Mouse (Mus musculus) lung, postnatal 10 days (tissue): ENCODE measurements around the gene Atp6v1b1.

Experiments
- DNase-seq: peaks from one replicate; pipeline ENCODE4 v3.0.0; 2021

Atp6v1b1 gene

GRCm38 (mm10) chr6:83717026-83717425 lies 25.8 kb upstream of the Atp6v1b1 start:
- no peak for DNase-seq

- no peak for DNase-seq
Measured at GRCm38 (mm10) chr6:83722526-83722925, 20.3 kb upstream of the Atp6v1b1 start.

GRCm38 (mm10) chr6:83727178-83727577 lies 15.6 kb upstream of the Atp6v1b1 start:
- DNase-seq: no peak

GRCm38 (mm10) chr6:83728488-83728887 lies 14.3 kb upstream of the Atp6v1b1 start:
- no peak for DNase-seq

GRCm38 (mm10) chr6:83729350-83729970 lies 13.3 kb upstream of the Atp6v1b1 start:
- DNase-seq: no peak

- peak; percentile 82 for DNase-seq
Measured at GRCm38 (mm10) chr6:83731128-83731527, 11.7 kb upstream of the Atp6v1b1 start.

- no peak for DNase-seq
Measured at GRCm38 (mm10) chr6:83737311-83737710, 5.5 kb upstream of the Atp6v1b1 start.

- no peak for DNase-seq
Measured at GRCm38 (mm10) chr6:83738596-83738995, 4.2 kb upstream of the Atp6v1b1 start.

- no peak for DNase-seq
Measured at GRCm38 (mm10) chr6:83743212-83743611, 422 bp downstream of the Atp6v1b1 start.

- DNase-seq: no peak
Measured at GRCm38 (mm10) chr6:83744126-83744525, 1.3 kb downstream of the Atp6v1b1 start.

- DNase-seq: no peak
Measured at GRCm38 (mm10) chr6:83744557-83744956, 1.8 kb downstream of the Atp6v1b1 start.

- DNase-seq: no peak
Measured at GRCm38 (mm10) chr6:83745466-83745865, 2.7 kb downstream of the Atp6v1b1 start.

- DNase-seq: no peak
Measured at GRCm38 (mm10) chr6:83749286-83749685, 6.5 kb downstream of the Atp6v1b1 start.

- DNase-seq: peak; percentile 78
Measured at GRCm38 (mm10) chr6:83750171-83750684, 7.4 kb downstream of the Atp6v1b1 start.

GRCm38 (mm10) chr6:83756051-83756450 lies 13.3 kb downstream of the Atp6v1b1 start:
- no peak for DNase-seq

GRCm38 (mm10) chr6:83762344-83762743 lies 19.6 kb downstream of the Atp6v1b1 start, which contains the start of gene Ankrd53:
Gene Ankrd53 (plus strand): TSS chr6:83762644.
- no peak for DNase-seq

- DNase-seq: peak; percentile 51
Measured at GRCm38 (mm10) chr6:83762880-83763431, 20.2 kb downstream of the Atp6v1b1 start.

GRCm38 (mm10) chr6:83766982-83767381 lies 24.2 kb downstream of the Atp6v1b1 start:
- DNase-seq: no peak

- peak; percentile 16 for DNase-seq
Measured at GRCm38 (mm10) chr6:83768485-83768884, 25.7 kb downstream of the Atp6v1b1 start.

- no peak for DNase-seq
Measured at GRCm38 (mm10) chr6:83774126-83774525, 31.3 kb downstream of the Atp6v1b1 start.

GRCm38 (mm10) chr6:83774781-83775563 lies 32.2 kb downstream of the Atp6v1b1 start:
- peak; percentile 43 for DNase-seq

GRCm38 (mm10) chr6:83775638-83776293 lies 33.0 kb downstream of the Atp6v1b1 start, which contains the start of gene Tex261:
Gene Tex261 (minus strand): TSS chr6:83775813.
- peak; percentile 94 for DNase-seq

- no peak for DNase-seq
Measured at GRCm38 (mm10) chr6:83778306-83778705, 35.5 kb downstream of the Atp6v1b1 start.
